Comparison of ENCODE assay signal across 21 mouse cellular contexts in genomic region chr5:52221596-52221995, GRCm38 (mm10). TPM values are rescaled to one million over a fixed set of nuclear protein-coding genes. Genes with fewer than 3 reads are reported as not detected.
DNase-seq lines count a peak whose midpoint lies in the region; ATAC-seq and TF ChIP-seq lines count a peak whose summit lies in the region.
"Had no signal": no experiment of that assay in that cellular context is flagged by ENCODE, and none has a peak within 500 bp of the region (broad histone marks: within the 10 kb centered on the region; RNA-seq: fewer than 3 reads in every experiment).

No protein-coding gene starts in this region.

- peak; percentile 8 for DNase-seq in hindbrain, embryonic 14.5 days (ENCODE audit: low spot score)
- peak; percentile 41 for DNase-seq in kidney, adult 2 months
- no peak for DNase-seq in kidney, adult 18-20 months
- DNase-seq: adrenal gland, adult 2 months; adrenal gland, postnatal 10 days; adrenal gland, postnatal 25 days; cerebellum, adult 11 months; cerebellum, adult 18-20 months; cerebellum, adult 8-10 months; cerebellum, adult 9-11 months; cerebellum, postnatal 14 days; cerebellum, postnatal 36 days; embryo, embryonic 11 days had no signal

- H3K4me1 ChIP-seq in hindbrain, embryonic 14.5 days (replicated peaks; ENCODE audit: control insufficient read depth, insufficient read depth, low read length): peaks cover 18% of the 10 kb centered on the region
- H3K4me1 ChIP-seq in hindbrain, embryonic 16.5 days (ENCODE audit: control insufficient read depth, insufficient read depth, low read depth, low read length): peaks cover 9% of the 10 kb centered on the region
- H3K4me1 ChIP-seq in kidney, adult 2 months (ENCODE audit: control insufficient read depth, insufficient read depth, low read length): no peaks in the 10 kb centered on the region

- H3K4me3 ChIP-seq in hindbrain, embryonic 14.5 days (replicated peaks; ENCODE audit: low read length): no peak overlapping the region
- H3K4me3 ChIP-seq in hindbrain, embryonic 16.5 days (ENCODE audit: low read length): no peak overlapping the region
- H3K4me3 ChIP-seq in kidney, adult 2 months (ENCODE audit: insufficient read depth, low read depth, low read length): no peak overlapping the region
- H3K4me3 ChIP-seq: embryonic facial prominence, embryonic 13.5 days; embryonic facial prominence, embryonic 15.5 days; erythroblast, embryonic 14.5 days; forebrain, embryonic 10.5 days; forebrain, embryonic 12.5 days had no signal

- no peaks in the 10 kb centered on the region for H3K9me3 ChIP-seq in hindbrain, embryonic 14.5 days (ENCODE audit: control insufficient read depth, low read length)
- no peaks in the 10 kb centered on the region for H3K9me3 ChIP-seq in hindbrain, embryonic 16.5 days (ENCODE audit: control insufficient read depth, low read length)
- H3K9me3 ChIP-seq: embryonic facial prominence, embryonic 13.5 days; embryonic facial prominence, embryonic 15.5 days; forebrain, embryonic 10.5 days; forebrain, embryonic 12.5 days had no signal

- H3K36me3 ChIP-seq in hindbrain, embryonic 14.5 days (replicated peaks; ENCODE audit: control insufficient read depth, insufficient read depth): no peaks in the 10 kb centered on the region
- H3K36me3 ChIP-seq in hindbrain, embryonic 16.5 days (ENCODE audit: control insufficient read depth, insufficient read depth, low read length): no peaks in the 10 kb centered on the region
- H3K36me3 ChIP-seq in kidney, adult 2 months (ENCODE audit: control insufficient read depth, insufficient read depth, low read length): no peaks in the 10 kb centered on the region
- H3K36me3 ChIP-seq: embryonic facial prominence, embryonic 13.5 days; embryonic facial prominence, embryonic 15.5 days; forebrain, embryonic 10.5 days; forebrain, embryonic 12.5 days had no signal

- TF ChIP-seq CTCF in kidney, adult 2 months (conservative IDR thresholded peaks at IDR 0.05; ENCODE audit: insufficient read depth, insufficient read length, low read depth, low read length): no peak

- H3K4me2 ChIP-seq in hindbrain, embryonic 14.5 days (replicated peaks): no peak overlapping the region
- H3K4me2 ChIP-seq in hindbrain, embryonic 16.5 days (ENCODE audit: low read length): no peak overlapping the region
- H3K4me2 ChIP-seq: embryonic facial prominence, embryonic 13.5 days; embryonic facial prominence, embryonic 15.5 days; forebrain, embryonic 12.5 days had no signal

- no peaks in the 10 kb centered on the region for H3K27me3 ChIP-seq in hindbrain, embryonic 14.5 days (ENCODE audit: control insufficient read depth, insufficient read depth, low read length)
- no peaks in the 10 kb centered on the region for H3K27me3 ChIP-seq in hindbrain, embryonic 16.5 days (replicated peaks; ENCODE audit: control insufficient read depth, insufficient read depth, low read length)
- H3K27me3 ChIP-seq in kidney, adult 2 months (replicated peaks; ENCODE audit: control insufficient read depth, insufficient read depth, low read length): no peaks in the 10 kb centered on the region
- H3K27me3 ChIP-seq: embryonic facial prominence, embryonic 13.5 days; embryonic facial prominence, embryonic 15.5 days had no signal

- no peak for TF ChIP-seq POLR2A in kidney, adult 2 months (IDR thresholded peaks at IDR 0.05; ENCODE audit: low read depth, low read length)

- WGBS in hindbrain, embryonic 14.5 days: 82% methylated on average over 5 of the region's 5 CpGs
- WGBS in hindbrain, embryonic 16.5 days: 81% methylated on average over 5 of the region's 5 CpGs
- 53% methylated on average over 5 of the region's 5 CpGs for WGBS in kidney, adult 2 months

- H3K9ac ChIP-seq in hindbrain, embryonic 14.5 days: no peak overlapping the region
- H3K9ac ChIP-seq in hindbrain, embryonic 16.5 days (ENCODE audit: low read depth, low read length): no peak overlapping the region
- H3K9ac ChIP-seq: embryonic facial prominence, embryonic 13.5 days; embryonic facial prominence, embryonic 15.5 days; forebrain, embryonic 12.5 days had no signal

- H3K27ac ChIP-seq in hindbrain, embryonic 14.5 days: no peak overlapping the region
- H3K27ac ChIP-seq in hindbrain, embryonic 16.5 days (ENCODE audit: low read depth, low read length): no peak overlapping the region
- no peak overlapping the region for H3K27ac ChIP-seq in kidney, adult 2 months (ENCODE audit: insufficient read depth, low read depth, low read length)
- H3K27ac ChIP-seq: embryonic facial prominence, embryonic 13.5 days; embryonic facial prominence, embryonic 15.5 days; forebrain, embryonic 10.5 days; forebrain, embryonic 12.5 days had no signal

- ATAC-seq in hindbrain, embryonic 14.5 days (ENCODE audit: low FRiP score): no peak
- ATAC-seq in hindbrain, embryonic 16.5 days: no peak
- ATAC-seq: forebrain, embryonic 14.5 days; forebrain, embryonic 16.5 days had no signal

RNA-seq across cellular contexts. Expression of gene Dhx15, which starts 31.3 kb away (rescaled TPM):
- 62.8 and 63.7 TPM in 2 replicates for polyA plus RNA-seq in hindbrain, embryonic 14.5 days (2014; fragmentation: Nextera tagmentation; extraction: Ambion mirVana)
- 97.6 and 112 TPM in 2 replicates for polyA plus RNA-seq in hindbrain, embryonic 16.5 days (2015; fragmentation: Nextera tagmentation; extraction: Ambion mirVana)
- polyA plus RNA-seq in kidney, adult 2 months (2012; rRNA removed): 31.2 and 39.2 TPM in 2 replicates
